13 mouse cellular contexts compared by ENCODE assay signal in genomic region chr6:3455944-3456536, GRCm38 (mm10). TPM values are rescaled to one million over a fixed set of nuclear protein-coding genes. Genes with fewer than 3 reads are reported as not detected.
A peak's percentile ranks its signal among the peaks of the same experiment; 100 is the strongest.
DNase-seq lines count a peak whose midpoint lies in the region; ATAC-seq and TF ChIP-seq lines count a peak whose summit lies in the region.
"Had no signal": no experiment of that assay in that cellular context is flagged by ENCODE, and none has a peak within 500 bp of the region (broad histone marks: within the 10 kb centered on the region; RNA-seq: fewer than 3 reads in every experiment).

No protein-coding gene starts in this region.

- no peaks in the 10 kb centered on the region for H3K9me3 ChIP-seq in hindbrain, embryonic 13.5 days
- H3K9me3 ChIP-seq in hindbrain, embryonic 11.5 days (ENCODE audit: control insufficient read depth, low read length), result no peaks in the 10 kb centered on the region
- H3K9me3 ChIP-seq in hindbrain, postnatal 0 days (ENCODE audit: low read length), result no peaks in the 10 kb centered on the region
- H3K9me3 ChIP-seq: G1E; heart, embryonic 15.5 days had no signal

- no peaks in the 10 kb centered on the region for H3K36me3 ChIP-seq in hindbrain, embryonic 13.5 days
- no peaks in the 10 kb centered on the region for H3K36me3 ChIP-seq in hindbrain, embryonic 11.5 days (ENCODE audit: control insufficient read depth, insufficient read depth, low read length)
- H3K36me3 ChIP-seq in hindbrain, postnatal 0 days (ENCODE audit: insufficient read depth, low read length), result no peaks in the 10 kb centered on the region
- H3K36me3 ChIP-seq: G1E; heart, embryonic 15.5 days had no signal

- no peak overlapping the region for H3K4me3 ChIP-seq in hindbrain, embryonic 13.5 days
- no peak overlapping the region for H3K4me3 ChIP-seq in hindbrain, embryonic 11.5 days (ENCODE audit: low read depth, low read length)
- no peak overlapping the region for H3K4me3 ChIP-seq in hindbrain, postnatal 0 days (ENCODE audit: low read length)
- H3K4me3 ChIP-seq: heart, embryonic 15.5 days had no signal

- no peak overlapping the region for H3K4me2 ChIP-seq in hindbrain, embryonic 13.5 days
- no peak overlapping the region for H3K4me2 ChIP-seq in hindbrain, embryonic 11.5 days (replicated peaks; ENCODE audit: low read depth, low read length)
- no peak overlapping the region for H3K4me2 ChIP-seq in hindbrain, postnatal 0 days (ENCODE audit: low read depth, low read length)
- H3K4me2 ChIP-seq: heart, embryonic 15.5 days had no signal

- no peaks in the 10 kb centered on the region for H3K27me3 ChIP-seq in hindbrain, embryonic 13.5 days
- H3K27me3 ChIP-seq in hindbrain, embryonic 11.5 days (ENCODE audit: control insufficient read depth, insufficient read depth, low read length), result no peaks in the 10 kb centered on the region
- no peaks in the 10 kb centered on the region for H3K27me3 ChIP-seq in hindbrain, postnatal 0 days (ENCODE audit: insufficient read depth, low read length)
- H3K27me3 ChIP-seq: heart, embryonic 15.5 days had no signal

- 0 out of 2 replicates have a peak, but pooled peaks cover 6% of the 10 kb centered on the region for H3K4me1 ChIP-seq in hindbrain, embryonic 13.5 days (replicated peaks)
- no peaks in the 10 kb centered on the region for H3K4me1 ChIP-seq in hindbrain, embryonic 11.5 days (replicated peaks; ENCODE audit: control insufficient read depth, insufficient read depth, low read length)
- no peaks in the 10 kb centered on the region for H3K4me1 ChIP-seq in hindbrain, postnatal 0 days (ENCODE audit: insufficient read depth, low read length)
- H3K4me1 ChIP-seq: heart, embryonic 15.5 days had no signal

- ATAC-seq in hindbrain, embryonic 13.5 days (ENCODE audit: low FRiP score), result peak; percentile 63; the same call in 1 of the 2 replicates
- no peak for ATAC-seq in hindbrain, embryonic 11.5 days (ENCODE audit: low FRiP score)
- ATAC-seq in hindbrain, postnatal 0 days, result peak; percentile 59; the same call in 1 of the 2 replicates
- peak; percentile 31; the same call in 1 of the 2 replicates for ATAC-seq in megakaryocyte progenitor cell, adult 5-6 weeks (replicated peaks; ENCODE audit: poor library complexity)
- ATAC-seq: forebrain, embryonic 14.5 days had no signal

- no peak overlapping the region for H3K9ac ChIP-seq in hindbrain, embryonic 13.5 days
- H3K9ac ChIP-seq in hindbrain, embryonic 11.5 days (ENCODE audit: low read depth, low read length), result no peak overlapping the region
- no peak overlapping the region for H3K9ac ChIP-seq in hindbrain, postnatal 0 days (replicated peaks; ENCODE audit: low read length)
- H3K9ac ChIP-seq: heart, embryonic 15.5 days; liver, embryonic 14.5 days had no signal

- WGBS in hindbrain, embryonic 13.5 days, result 72% methylated on average over 11 of the region's 11 CpGs
- WGBS in hindbrain, embryonic 11.5 days, result 78% methylated on average over 11 of the region's 11 CpGs
- WGBS in hindbrain, postnatal 0 days, result 73% methylated on average over 11 of the region's 11 CpGs

- H3K27ac ChIP-seq in hindbrain, embryonic 13.5 days, result no peak overlapping the region
- H3K27ac ChIP-seq in hindbrain, embryonic 11.5 days (ENCODE audit: low read depth, low read length), result no peak overlapping the region
- no peak overlapping the region for H3K27ac ChIP-seq in hindbrain, postnatal 0 days
- H3K27ac ChIP-seq: heart, embryonic 15.5 days; liver, embryonic 14.5 days had no signal

- no peak for DNase-seq in hindbrain, embryonic 11.5 days (ENCODE audit: low spot score)
- peak; percentile 6 to 7 for DNase-seq in B cell, adult 2 months
- DNase-seq in hindbrain, postnatal 0 days (ENCODE audit: low spot score), result peak; percentile 16
- DNase-seq in spleen, adult 18-20 months, result no peak
- DNase-seq in lung, postnatal 4 days, result no peak
- DNase-seq in lung, postnatal 25 days (ENCODE audit: low spot score), result no peak
- DNase-seq: adrenal gland, postnatal 36 days had no signal

- TF ChIP-seq CTCF in hindbrain, postnatal 0 days (IDR thresholded peaks at IDR 0.05; ENCODE audit: low read depth), result no peak

RNA-seq across cellular contexts. Expression of gene Hepacam2, which starts 42.1 kb away (rescaled TPM):
- 1.5 and 1.6 TPM in 2 replicates for polyA plus RNA-seq in hindbrain, embryonic 13.5 days (2015; fragmentation: Nextera tagmentation; extraction: Ambion mirVana)
- polyA plus RNA-seq in hindbrain, embryonic 11.5 days (2014; fragmentation: Nextera tagmentation; extraction: Ambion mirVana), result 2.2 and 2.8 TPM in 2 replicates
- total RNA-seq in hindbrain, postnatal 0 days (2014; rRNA removed), result 0.42 and 3.0 TPM in 2 replicates
- 0.97 and 1.3 TPM in 2 replicates for polyA plus RNA-seq in hindbrain, postnatal 0 days (2015; fragmentation: Nextera tagmentation; extraction: Ambion mirVana)
- 0.15 and 0.46 TPM in 2 replicates for total RNA-seq in megakaryocyte progenitor cell, adult 5-6 weeks (2015)
- total RNA-seq in megakaryocyte progenitor cell, adult 5-6 weeks (2017), result 0.12 TPM in 1 of 2 replicates, not detected in the other
- polyA plus RNA-seq: G1E had no signal

RNA-seq across cellular contexts. Expression of gene Vps50, which starts 42.1 kb away (rescaled TPM):
- 50.3 and 53.6 TPM in 2 replicates for polyA plus RNA-seq in hindbrain, embryonic 13.5 days (2015; fragmentation: Nextera tagmentation; extraction: Ambion mirVana)
- polyA plus RNA-seq in hindbrain, embryonic 11.5 days (2014; fragmentation: Nextera tagmentation; extraction: Ambion mirVana), result 39.5 and 45.4 TPM in 2 replicates
- 31.7 and 68.1 TPM in 2 replicates for total RNA-seq in hindbrain, postnatal 0 days (2014; rRNA removed)
- polyA plus RNA-seq in hindbrain, postnatal 0 days (2015; fragmentation: Nextera tagmentation; extraction: Ambion mirVana), result 44.2 and 45.4 TPM in 2 replicates
- 33.7 and 35.0 TPM in 2 replicates for total RNA-seq in megakaryocyte progenitor cell, adult 5-6 weeks (2015)
- total RNA-seq in megakaryocyte progenitor cell, adult 5-6 weeks (2017), result 36.5 and 58.1 TPM in 2 replicates

RNA-seq across cellular contexts. Expression of gene Samd9l, which starts 56.7 kb away (rescaled TPM):
- 0.83 and 0.88 TPM in 2 replicates for polyA plus RNA-seq in hindbrain, embryonic 13.5 days (2015; fragmentation: Nextera tagmentation; extraction: Ambion mirVana)
- polyA plus RNA-seq in hindbrain, embryonic 11.5 days (2014; fragmentation: Nextera tagmentation; extraction: Ambion mirVana), result 0.83 and 1.0 TPM in 2 replicates
- total RNA-seq in hindbrain, postnatal 0 days (2014; rRNA removed), result 1.8 and 2.3 TPM in 2 replicates
- 1.2 and 1.3 TPM in 2 replicates for polyA plus RNA-seq in hindbrain, postnatal 0 days (2015; fragmentation: Nextera tagmentation; extraction: Ambion mirVana)
- total RNA-seq in megakaryocyte progenitor cell, adult 5-6 weeks (2015), result 14.3 and 16.2 TPM in 2 replicates
- total RNA-seq in megakaryocyte progenitor cell, adult 5-6 weeks (2017), result 15.4 and 16.6 TPM in 2 replicates

Comparison
In these comparisons a context has a peak if more than half of its experiments do, and no peak if none do; other contexts are left out.
1. DNase-seq: peak in B cell, adult 2 months (2 of 2) and hindbrain, postnatal 0 days (single experiment); none in hindbrain, embryonic 11.5 days (single experiment), spleen, adult 18-20 months (0 of 2), lung, postnatal 4 days (0 of 2) and lung, postnatal 25 days (single experiment).